Mouse (Mus musculus) right cerebral cortex, postnatal 4 days (tissue): ENCODE results near the gene Prrx2.

Source experiments
- DNase-seq: peaks from one replicate; pipeline ENCODE4 v3.0.0-alpha.2; 2022

Prrx2 gene

GRCm38 (mm10) chr2:30834373-30835022, at the start of gene Prrx2:
Gene Prrx2 (plus strand): TSS chr2:30834972.
- DNase-seq: no peak

DNA sequence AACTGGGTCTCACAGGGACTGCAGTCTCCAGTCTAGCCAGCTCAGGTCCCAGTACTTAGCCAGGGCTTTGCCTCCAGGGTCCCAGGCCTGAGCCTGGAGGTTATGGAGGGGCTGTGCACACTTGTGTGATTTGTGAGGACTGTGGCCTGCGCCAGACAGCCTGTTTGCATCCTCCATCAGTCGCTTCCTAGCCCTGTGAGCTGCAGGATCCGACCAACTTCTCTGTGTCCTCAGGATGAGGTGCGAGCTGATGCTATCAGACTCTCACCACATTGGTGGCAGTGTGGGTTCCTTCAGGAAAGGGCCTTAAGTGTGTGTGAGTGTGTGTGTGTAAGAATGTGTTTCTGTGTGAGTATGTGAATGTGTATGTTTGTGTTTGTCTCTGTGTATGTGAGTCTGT, 47.3 kb upstream of the Prrx2 start:
- DNase-seq: no peak

- DNase-seq: no peak
These were observed 42.7 kb upstream of the Prrx2 start for GRCm38 (mm10) chr2:30792061-30792460.

DNA sequence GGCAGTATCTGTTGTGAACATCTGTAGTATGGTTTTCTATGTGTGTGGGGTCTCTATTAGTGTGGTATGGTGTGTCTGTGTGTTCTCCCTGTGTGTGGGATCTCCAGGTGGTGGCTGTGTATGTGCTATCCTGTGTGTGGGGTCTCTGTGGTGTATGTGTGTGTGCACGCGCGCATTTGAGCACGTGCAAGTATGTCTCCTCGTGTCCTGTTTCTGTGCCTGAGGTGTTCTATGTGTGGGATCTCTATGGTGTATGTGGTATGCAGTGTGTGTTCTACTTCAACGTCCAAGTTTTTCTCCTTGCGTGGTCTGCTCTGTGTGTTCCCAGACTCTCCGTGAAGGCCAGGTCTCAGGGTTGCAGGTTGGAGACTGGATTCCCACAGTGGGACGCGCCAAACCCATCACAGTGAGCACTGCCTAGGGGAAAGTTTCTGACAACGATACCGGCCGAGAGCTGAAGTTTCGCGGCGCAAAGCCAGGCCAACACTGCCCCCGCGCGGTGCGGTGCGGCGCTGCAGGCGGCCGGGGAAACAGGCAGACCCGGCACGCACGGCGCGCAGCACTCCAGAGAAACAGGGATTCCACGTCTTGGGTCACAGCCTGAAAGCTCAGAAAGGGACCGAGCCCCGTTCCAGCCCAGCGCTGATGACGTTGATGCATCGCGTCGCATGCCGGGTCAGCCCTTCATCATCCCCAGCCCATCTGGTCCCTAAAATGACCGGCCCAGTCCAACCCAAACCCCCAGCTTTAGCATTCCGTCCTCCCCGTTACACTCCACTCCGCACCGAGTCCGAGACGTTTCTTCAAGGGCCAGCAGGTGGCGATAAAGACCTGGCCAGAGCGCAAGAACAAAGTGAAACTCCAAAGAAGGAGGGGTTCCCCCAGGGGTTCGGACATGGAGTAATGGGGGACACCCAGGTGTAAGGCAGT, 40.3 kb upstream of the Prrx2 start:
- DNase-seq: peak; percentile 99

DNA sequence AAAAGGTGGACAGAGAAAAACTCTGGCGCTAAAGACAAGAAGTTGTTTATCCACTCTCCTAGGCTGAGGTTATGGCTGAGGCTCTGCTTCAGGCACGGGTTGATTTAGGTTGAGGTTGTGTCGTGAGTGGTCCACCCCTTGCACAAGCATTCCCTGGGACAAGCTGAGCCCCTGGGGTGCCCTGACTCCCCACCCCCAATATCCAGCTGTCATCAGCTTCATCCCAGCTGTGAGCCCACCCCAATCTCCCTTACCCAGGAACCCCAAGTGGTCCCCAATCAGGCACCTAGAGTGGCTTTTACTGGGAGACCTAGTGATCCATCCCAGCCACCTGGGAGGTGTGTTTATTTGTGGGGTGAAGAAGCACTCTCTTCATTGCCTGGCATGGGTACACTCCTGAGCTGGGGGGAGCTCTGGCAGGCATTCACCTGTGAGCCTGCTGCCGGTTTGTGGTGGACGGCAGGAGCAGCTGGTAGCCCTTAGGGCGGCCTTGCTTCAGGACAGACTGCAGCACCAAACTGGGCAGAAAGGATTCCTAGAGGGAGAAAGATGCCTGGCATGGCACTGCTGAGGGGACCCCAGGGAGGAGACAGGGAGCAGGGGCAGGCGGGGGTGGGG, 39.4 kb upstream of the Prrx2 start:
- DNase-seq: no peak

DNA sequence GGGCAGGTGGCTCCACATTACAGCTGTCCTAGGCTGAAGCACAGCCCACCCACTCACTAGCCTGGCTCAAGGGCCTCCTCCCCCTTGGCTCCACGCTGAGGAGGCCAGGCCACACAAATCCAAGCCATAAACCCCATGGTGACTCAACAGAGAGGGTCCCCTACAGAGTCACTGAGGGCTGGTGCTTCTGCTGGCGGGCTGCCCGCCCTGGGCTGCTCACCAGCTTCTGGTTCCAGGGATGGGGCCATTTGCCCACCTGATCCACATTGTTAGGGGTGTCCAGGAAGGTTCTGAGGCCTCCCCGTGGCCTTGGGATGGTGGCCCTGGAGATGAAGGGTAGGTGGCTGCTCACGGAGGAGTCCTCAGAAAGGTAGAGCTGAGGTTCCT, 38.9 kb upstream of the Prrx2 start:
- DNase-seq: no peak

DNA sequence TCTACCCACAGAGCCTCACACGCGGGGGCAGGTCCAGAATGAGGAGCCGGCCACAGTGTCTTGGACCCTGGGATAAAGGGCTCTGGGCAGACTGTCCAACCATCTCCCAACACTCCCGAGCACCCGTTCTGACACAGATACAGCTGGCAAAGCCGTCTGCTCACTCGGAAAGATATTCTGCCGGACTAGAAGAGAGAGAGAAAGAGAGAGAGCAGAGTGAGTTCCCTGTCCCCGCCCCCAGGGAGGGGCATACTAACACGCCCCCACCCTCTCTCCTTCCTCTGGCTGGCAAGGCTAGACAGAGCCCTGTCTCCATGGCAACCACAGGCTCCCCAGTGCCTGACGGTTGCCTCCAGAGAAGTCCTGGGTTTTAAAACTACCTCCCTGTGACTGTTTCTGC, 38.4 kb upstream of the Prrx2 start:
- DNase-seq: peak; percentile 82

DNA sequence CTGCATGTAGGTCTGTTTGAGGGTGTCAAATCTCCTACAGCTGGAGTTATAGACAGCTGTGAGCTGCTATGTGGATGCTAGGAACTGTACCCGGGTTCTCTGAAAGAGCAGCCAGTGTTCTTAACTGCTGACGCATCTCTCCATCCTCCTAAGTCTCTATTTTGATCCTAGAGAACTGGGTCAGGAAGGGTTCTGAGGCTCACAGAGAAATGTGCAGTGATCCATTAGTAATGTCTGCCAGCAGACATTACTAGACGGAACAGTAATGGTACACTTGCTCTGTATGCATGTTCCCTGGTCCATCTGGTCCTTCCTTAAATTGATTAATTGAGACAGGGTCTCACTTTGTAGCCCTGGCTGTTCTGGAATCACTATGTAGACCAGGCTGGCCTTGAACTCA, 35.3 kb upstream of the Prrx2 start:
- DNase-seq: no peak

- DNase-seq: no peak
These were observed 34.1 kb upstream of the Prrx2 start for GRCm38 (mm10) chr2:30800671-30801066.

DNA sequence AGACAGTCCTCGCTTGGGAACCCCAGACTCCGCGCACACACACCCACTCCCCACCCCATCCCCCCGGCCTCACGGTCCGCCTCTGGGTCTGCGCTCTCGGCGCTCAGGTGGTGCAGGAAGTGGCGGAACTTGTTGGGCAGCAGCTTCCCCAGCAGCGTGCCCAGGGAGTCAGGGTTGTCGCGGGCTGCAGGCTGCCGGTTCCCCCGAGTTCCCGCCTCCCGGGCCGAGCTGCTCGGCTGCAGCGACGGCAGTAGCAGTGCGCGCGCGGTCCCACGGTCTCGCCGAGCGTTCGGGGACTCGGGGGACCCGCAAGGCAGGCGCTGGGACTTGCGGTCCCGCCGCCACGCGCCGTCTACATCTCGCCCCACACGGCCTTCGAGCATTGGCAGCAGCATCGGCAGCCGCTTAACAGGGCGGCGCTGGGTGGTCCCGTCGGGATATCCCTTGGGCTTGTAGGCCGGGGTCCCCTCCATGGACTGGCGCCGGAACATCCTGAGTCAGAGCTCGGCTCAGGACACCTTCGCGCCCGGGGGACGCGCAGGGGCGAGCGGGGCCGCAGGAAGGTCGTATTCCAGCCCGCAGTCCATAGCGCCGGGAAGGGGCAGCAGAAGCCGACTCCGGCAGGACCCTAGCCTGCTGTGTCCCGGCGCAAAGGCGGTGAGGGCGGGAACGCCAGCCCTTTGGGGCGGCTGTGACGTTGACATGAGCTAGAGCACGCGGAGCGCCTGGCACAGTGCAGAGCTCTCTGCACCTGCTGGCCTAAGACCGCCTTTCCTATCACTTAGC, 33.5 kb upstream of the Prrx2 start:
- DNase-seq: peak; percentile 43

GRCm38 (mm10) chr2:30803604-30804003, 31.2 kb upstream of the Prrx2 start, which contains the start of gene 1700001O22Rik:
Gene 1700001O22Rik (minus strand): TSS chr2:30803661.
- DNase-seq: no peak

DNA sequence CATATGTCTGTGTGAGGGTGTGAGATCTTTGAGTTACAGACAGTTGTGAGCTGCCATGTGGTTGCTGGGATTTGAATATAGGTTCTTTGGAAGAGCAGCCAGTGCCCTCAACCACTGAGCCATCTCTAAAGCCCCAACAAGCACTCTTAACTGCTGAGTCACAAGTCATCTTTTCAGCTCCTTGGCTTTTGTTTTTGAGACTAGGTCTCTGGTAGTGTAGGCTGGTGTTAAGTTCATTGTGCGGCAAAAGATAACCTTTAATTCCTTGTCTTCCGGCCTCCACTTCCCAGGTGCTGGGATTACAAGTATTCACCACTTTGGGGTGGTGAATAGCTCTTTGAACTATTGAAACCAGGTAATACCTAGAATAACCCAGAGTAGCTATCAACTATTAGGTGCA, 28.8 kb upstream of the Prrx2 start:
- DNase-seq: no peak

- DNase-seq: no peak
These were observed 27.6 kb upstream of the Prrx2 start for GRCm38 (mm10) chr2:30807147-30807647.

- peak; percentile 93 for DNase-seq
These were observed 27.0 kb upstream of the Prrx2 start, which contains the start of gene Ntmt1 for GRCm38 (mm10) chr2:30807648-30808295. Gene Ntmt1 (plus strand): TSS chr2:30807826.

- DNase-seq: no peak
These were observed 26.5 kb upstream of the Prrx2 start for GRCm38 (mm10) chr2:30808296-30808655.

GRCm38 (mm10) chr2:30809503-30809902, 25.3 kb upstream of the Prrx2 start:
- no peak for DNase-seq

- DNase-seq: no peak
These were observed 24.2 kb upstream of the Prrx2 start for GRCm38 (mm10) chr2:30810573-30810972.

DNA sequence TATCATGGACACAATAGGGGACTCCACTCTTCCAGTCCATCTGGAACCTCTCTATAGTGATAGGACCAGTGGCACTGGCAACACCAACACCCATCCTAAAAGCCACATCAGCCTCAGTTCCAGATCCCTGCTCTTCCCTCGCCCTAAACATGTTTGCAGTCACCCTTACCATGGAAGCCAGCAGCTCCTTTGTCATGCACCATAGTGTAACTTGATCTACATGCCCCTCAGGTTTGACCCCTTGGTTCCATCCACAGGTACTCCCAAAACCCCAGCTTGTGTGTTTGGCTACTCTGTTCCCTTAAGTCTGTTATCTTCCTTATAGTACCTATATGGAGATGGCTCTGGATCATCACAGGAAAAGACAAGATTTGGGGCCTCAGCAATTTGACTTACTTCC, 18.4 kb upstream of the Prrx2 start:
- DNase-seq: no peak

GRCm38 (mm10) chr2:30819873-30820272, 14.9 kb upstream of the Prrx2 start:
- no peak for DNase-seq

DNA sequence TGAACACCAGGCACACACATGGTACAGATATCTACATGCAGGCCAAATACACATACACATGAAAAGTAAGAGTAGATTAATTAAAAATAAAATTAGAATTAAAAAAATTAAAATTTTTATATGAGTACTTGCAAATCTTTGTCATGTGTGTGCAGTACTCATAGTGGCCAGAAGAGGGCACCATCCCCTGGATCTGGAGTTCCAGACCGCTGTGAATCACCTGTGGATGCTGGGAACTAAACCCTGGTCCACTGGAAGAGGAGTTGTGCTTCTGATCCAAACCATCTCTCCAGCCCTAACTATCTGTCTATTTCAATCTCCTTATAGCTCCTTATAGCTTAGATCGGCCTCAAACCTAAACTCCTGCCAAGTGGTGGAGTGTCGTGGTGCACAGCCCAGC, 13.7 kb upstream of the Prrx2 start:
- no peak for DNase-seq

DNA sequence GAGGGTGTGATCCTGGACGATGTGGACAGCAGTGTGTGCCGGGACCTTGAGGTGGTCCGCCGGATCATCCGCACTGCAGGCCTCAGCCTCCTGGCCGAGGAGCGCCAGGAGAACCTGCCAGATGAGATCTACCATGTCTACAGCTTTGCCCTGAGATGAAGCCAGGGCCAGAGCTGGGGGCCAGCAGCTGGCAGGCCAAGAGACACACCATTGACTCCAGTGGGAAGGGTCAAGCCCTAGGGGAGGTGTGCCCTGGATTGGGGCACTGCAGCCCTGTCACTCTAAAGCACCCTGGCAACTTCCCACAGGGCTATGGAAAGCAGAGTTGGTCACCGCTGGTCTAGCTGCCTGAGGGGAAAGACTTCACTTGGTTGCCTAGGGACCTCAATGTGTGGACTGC, 12.3 kb upstream of the Prrx2 start:
- no peak for DNase-seq
